Mouse (Mus musculus) hindlimb bud, embryonic 11.5 days (tissue): Measurements from ENCODE around the gene Syn3.
"Not testable (repeated sequence)": the region's sequence is repeated elsewhere in the genome, so short reads cannot be mapped to it uniquely, and the experiment has no call there.

Experiments used
- DNase-seq: peaks from one replicate; pipeline ENCODE4 v3.0.0-alpha.2; 2012; ENCODE audit warnings: low read depth, low spot score; ENCODE audit errors: extremely low spot score

Syn3 gene

DNA sequence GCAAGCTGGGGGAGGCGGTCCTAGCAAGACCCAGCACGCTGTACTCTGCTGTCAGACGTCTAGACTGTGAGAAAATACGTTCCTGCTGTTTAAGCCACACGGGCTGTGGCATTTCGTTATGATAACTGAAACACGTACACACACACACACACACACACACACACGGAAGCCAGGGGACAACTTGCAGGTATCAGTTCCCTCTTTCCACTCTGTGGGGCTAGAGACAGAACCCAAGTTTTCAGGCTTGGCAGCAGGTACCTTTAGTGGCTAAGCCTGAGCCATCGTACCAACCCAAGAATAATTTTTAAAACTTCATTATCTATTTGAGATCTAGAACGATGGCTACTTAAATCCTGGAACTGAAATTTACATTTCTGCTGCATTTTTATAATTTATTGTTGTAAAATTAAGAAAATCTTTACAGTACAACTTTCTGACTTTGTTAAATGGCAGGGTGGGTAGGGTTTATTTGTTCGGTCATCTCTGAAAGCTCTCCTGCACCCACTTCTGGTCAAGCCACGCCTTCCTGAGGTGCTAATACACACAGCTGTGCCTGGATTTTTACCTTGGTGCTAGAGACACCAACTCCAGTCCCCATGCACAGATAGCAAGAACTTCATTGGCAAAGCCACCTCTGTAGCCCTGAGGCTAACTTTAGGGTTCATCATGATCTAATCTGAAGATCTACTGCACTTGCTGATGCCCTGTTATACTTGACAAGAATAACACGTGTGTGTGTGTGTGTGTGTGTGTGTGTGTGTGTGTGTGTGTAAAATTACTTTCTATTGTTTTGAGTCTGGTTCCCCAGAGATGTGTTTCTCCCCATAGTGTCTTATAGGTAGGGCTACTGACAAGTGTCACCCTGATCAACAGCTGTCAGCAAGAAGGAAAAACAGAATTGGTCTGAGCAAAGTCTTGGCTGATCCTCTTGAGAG lies 29.8 kb downstream of the Syn3 start:
- DNase-seq, result no peak

GRCm38 (mm10) chr10:86463538-86464199 lies 35.0 kb downstream of the Syn3 start:
- peak; percentile 68 for DNase-seq

DNA sequence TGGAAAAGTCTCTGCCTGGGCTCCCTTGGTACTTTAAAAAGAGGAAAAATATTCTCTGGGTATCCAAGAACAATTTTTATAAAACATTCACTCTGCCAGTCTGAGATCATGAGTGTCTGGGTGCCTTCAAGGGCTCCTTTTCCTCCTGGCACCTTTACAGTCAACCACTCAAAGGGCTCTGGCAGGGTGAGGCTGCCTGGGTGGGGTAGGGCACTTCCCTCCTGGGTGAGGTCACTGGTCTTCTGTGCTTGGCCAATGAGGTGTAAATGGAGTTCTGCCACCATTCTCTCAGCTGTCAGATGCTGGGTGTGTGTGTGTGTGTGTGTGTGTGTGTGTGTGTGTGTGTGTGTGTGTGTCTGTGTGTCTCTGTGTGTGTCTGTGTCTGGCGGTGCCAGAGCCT lies 39.1 kb downstream of the Syn3 start:
- no peak for DNase-seq

GRCm38 (mm10) chr10:86457665-86458209 lies 41.0 kb downstream of the Syn3 start:
- DNase-seq, result no peak

DNA sequence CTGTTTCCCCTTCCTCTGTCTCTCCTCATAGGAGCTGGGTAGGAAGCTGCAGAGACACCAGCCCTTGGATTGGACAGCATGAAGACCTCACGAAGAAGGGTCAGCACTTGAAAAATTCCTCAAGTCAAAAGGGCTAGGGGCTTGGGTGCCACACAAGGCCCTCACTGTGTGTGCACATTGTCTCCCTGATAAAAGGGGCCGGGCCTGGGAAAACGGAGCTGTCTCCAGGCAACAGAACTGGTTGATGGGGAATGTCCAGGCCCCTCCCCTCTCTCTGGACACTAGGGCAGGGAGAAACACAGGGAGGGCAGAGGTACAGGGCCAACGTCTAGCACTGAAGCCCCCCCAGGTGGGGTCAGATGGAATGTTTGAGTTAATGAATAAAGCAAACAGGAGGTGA lies 41.5 kb downstream of the Syn3 start:
- no peak for DNase-seq

- no peak for DNase-seq
These were observed 43.2 kb downstream of the Syn3 start for GRCm38 (mm10) chr10:86455296-86456055.

- DNase-seq, result peak; percentile 70
These were observed 46.2 kb downstream of the Syn3 start for GRCm38 (mm10) chr10:86452326-86452995.

- no peak for DNase-seq
These were observed 47.4 kb downstream of the Syn3 start for GRCm38 (mm10) chr10:86451294-86451693.

- DNase-seq, result no peak
These were observed 52.0 kb downstream of the Syn3 start for GRCm38 (mm10) chr10:86446649-86447048.

DNA sequence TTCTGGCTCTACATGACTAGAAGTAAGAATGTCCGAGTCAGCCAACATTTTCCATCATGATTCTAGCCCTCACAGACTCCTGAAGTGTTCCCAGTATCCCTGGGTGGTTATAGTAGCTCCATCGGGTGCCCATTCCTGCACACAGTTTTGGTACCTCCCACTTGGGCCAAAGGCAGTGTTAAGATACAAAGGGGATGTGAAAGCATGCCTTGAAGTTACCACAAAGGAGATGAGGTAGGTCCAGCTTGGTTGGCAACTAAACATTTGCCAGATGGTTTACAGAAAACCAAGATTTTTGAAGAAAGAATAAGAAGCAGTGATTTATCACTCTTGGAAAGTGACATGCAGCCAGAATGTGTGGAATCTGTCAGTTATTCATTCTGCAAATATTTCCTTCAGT lies 53.5 kb downstream of the Syn3 start:
- no peak for DNase-seq

DNA sequence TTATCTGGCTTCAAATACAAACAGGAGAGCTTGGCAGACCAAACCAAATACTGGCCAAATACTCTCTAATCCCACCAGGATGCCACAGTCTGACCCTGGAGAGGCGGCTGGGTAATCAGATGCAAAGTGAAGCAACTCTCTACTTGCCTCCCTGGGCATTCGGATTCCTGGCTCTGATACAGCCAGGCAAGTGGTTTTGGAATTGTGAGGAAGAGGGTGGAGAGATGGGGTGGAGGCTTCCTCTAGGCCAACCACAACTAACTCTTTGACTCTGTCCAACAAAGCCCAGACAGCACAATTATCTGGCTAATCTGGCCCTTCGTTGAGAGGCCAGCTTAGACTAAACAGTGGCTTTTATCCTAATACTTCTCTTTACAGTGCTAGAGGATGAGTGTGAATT lies 54.0 kb downstream of the Syn3 start:
- no peak for DNase-seq

DNA sequence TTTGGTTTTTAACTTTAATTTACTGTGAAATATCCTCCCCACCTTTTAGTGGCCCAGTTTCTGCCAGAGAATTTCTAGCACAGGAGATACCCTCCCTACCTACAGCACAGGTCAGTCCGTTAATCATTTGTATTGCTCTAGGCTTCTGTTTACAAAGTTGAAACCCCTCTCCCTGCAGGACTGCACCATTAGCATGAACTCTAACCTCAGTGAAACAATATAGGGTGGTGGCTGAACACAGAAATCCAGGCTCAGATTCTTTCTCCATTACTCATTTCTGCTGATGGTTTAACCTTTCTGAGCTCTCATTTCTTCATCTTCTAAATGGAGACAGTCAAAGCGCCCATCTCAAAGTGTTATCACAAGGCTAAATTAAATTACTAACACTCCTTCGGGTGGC lies 56.9 kb downstream of the Syn3 start:
- DNase-seq, result no peak

DNA sequence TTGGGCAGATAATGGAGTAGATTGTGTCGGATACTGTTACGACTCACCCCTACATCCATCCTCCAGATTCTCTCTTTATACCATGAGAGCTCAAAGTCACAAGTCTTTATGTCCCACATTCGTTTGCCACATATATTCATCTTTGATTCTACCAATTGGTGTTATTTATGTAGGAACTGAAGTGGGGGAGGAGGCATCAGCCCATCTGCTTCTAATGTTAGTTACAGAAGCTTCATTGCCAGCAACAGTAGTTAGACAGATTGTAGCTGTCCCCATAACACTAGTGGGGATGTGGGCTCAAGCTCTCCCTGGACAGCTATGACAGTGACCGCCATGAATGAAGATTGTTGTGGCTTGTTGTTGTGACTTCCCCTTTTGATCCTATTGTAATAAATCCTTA lies 59.1 kb downstream of the Syn3 start:
- DNase-seq, result no peak

DNA sequence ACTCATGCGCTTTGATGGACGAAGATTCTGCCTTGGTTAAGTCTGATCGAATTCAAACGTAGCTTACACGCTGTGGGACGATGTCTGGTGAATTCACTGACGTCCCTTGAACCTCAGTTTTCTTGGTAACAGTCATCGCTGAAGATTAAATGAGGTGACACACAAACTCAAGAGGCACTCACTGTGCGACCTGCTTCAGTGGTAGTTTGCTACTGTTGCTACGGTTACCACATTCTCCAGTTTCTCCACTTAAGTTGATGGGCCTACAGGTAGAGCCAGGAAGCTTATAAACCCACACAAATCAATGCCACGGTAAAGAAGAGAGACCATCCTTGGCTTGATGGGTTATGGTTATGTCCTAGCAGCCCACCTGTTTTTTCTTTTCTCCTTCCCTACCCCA lies 61.4 kb downstream of the Syn3 start:
- no peak for DNase-seq

- not testable (repeated sequence) for DNase-seq
These were observed 63.7 kb downstream of the Syn3 start for GRCm38 (mm10) chr10:86435006-86435405.

- no peak for DNase-seq
These were observed 69.0 kb downstream of the Syn3 start for GRCm38 (mm10) chr10:86429651-86430050.

DNA sequence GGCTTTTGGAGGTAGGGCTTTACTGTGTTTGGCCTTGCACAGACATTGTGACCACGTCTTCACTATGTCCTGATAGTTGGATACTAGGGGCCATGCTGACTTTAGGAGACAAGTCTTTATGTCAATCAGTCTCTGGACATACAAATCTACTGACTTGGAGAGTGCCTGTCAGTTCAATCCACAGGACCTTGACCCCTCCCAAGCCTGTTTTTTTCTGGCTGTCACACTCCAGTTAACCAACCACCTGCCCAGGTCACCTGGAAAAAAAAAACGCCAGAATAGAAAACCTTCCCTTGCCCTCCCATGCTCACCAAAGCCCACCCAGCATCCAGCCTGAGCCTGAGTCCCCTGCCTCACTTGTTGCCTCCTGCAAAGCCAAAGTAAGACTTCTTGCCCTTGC lies 70.7 kb downstream of the Syn3 start:
- DNase-seq, result no peak

- peak; percentile 93 for DNase-seq
These were observed 72.8 kb downstream of the Syn3 start for GRCm38 (mm10) chr10:86425690-86426530.

DNA sequence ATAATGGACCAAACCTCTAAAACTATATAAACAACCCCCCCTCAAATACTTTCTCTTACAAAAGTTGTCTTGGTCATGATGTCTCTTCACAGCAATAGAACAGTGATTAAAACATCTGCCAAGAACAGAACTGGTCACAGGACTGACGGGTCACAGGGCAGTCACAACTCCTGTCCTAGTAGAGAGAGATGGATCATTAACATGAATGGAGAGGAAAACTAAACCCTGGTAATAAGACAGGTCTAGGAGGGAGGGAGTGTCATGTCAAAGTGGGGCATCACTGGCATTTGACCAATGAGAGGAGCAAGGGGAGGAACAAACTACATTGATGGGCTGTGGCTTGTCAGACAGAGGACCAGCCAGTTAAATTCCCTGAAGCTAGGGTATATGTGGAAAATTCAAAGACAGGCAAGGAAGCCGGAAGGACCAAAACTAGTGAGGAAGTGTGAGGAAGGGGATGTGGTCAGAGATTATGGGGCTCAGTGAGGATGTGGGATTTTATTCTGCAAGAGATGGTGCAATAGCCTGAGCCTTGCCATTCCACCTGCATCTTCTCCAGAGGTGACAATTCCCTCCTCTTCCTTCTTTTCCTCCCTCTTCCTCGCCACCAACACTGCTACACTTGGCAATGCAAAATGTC lies 76.8 kb downstream of the Syn3 start:
- no peak for DNase-seq
